Mouse (Mus musculus) MEL (cell line): ENCODE results near the gene Smurf2.

ENCODE experiments used
- CTCF ChIP-seq, 3 experiments: IDR thresholded peaks in 2 of 3; conservative IDR thresholded peaks in 1 of 3; 2 replicates each; pipeline ENCODE4 v1.5.1; 2011 to 2012; ENCODE audit warnings: low read length in 3 of 3, low read depth in 2 of 3, mild to moderate bottlenecking in 2 of 3, improper control_type of control experiment in 1 of 3, inconsistent platforms in 1 of 3, mixed read lengths in 1 of 3, moderate library complexity in 1 of 3; ENCODE audit not compliant: control insufficient read depth in 1 of 3, insufficient read depth in 1 of 3, poor library complexity in 1 of 3, severe bottlenecking in 1 of 3
- ETS1 ChIP-seq: IDR thresholded peaks from 2 replicates; pipeline ENCODE4 v1.6.1; 2012; ENCODE audit warnings: low read depth, mild to moderate bottlenecking, inconsistent platforms, low read length, improper control_type of control experiment, moderate library complexity
- GABPA ChIP-seq: IDR thresholded peaks from 2 replicates; pipeline ENCODE4 v1.6.1; 2012; ENCODE audit warnings: low read depth, mild to moderate bottlenecking, inconsistent platforms, low read length, improper control_type of control experiment, moderate library complexity
- MYC ChIP-seq: IDR thresholded peaks from 2 replicates; pipeline ENCODE4 v1.6.1; 2011; ENCODE audit warnings: low read depth, mild to moderate bottlenecking, low read length, improper control_type of control experiment, moderate library complexity
- RAD21 ChIP-seq: IDR thresholded peaks from 2 replicates; pipeline ENCODE4 v1.6.1; 2011; ENCODE audit warnings: mild to moderate bottlenecking, low read depth, low read length, improper control_type of control experiment

GRCm38 (mm10) chr11:106962310-106962709, 41.8 kb upstream of the Smurf2 start:
- no peak for TF ChIP-seq GABPA
- no peak for TF ChIP-seq CTCF (IDR thresholded peaks at IDR 0.05 in 2 of 3, conservative IDR thresholded peaks at IDR 0.05 in 1 of 3; ENCODE audit: control insufficient read depth in 1 of 3, insufficient read depth in 1 of 3, low read depth in 2 of 3, low read length in 3 of 3, poor library complexity in 1 of 3, severe bottlenecking in 1 of 3)
- TF ChIP-seq ETS1: no peak
- no peak for TF ChIP-seq RAD21
- no peak for TF ChIP-seq MYC
